Mouse (Mus musculus): Measurements from ENCODE around the gene Gm47791. TPM values are rescaled to one million over a fixed set of nuclear protein-coding genes. Genes with fewer than 3 reads are reported as not detected.

Gm47791 gene
- total RNA-seq, 2 experiments from 2014 or later, result not detected

GRCm38 (mm10) chr1:82785546-82785945 lies 14.5 kb upstream of the Gm47791 start:
- DNase-seq, result no peak

GRCm38 (mm10) chr1:82783559-82783958 lies 12.5 kb upstream of the Gm47791 start:
- no peak for DNase-seq

- DNase-seq, result no peak
Observed at GRCm38 (mm10) chr1:82779388-82779966, 8.4 kb upstream of the Gm47791 start.

- no peak for DNase-seq
Observed at GRCm38 (mm10) chr1:82775293-82775692, 4.2 kb upstream of the Gm47791 start.

- DNase-seq, result no peak
Observed at GRCm38 (mm10) chr1:82773208-82773607, 2.2 kb upstream of the Gm47791 start.

- DNase-seq, result no peak
Observed at GRCm38 (mm10) chr1:82772428-82772827, 1.4 kb upstream of the Gm47791 start.

- DNase-seq, result no peak
Observed at GRCm38 (mm10) chr1:82768269-82768668, 2.8 kb downstream of the Gm47791 start, which contains the start of gene Tm4sf20. TSS of gene Tm4sf20 (minus strand) at chr1:82768461.

- no peak for DNase-seq
Observed at GRCm38 (mm10) chr1:82766641-82767040, 4.4 kb downstream of the Gm47791 start.

GRCm38 (mm10) chr1:82766227-82766626 lies 4.8 kb downstream of the Gm47791 start:
- DNase-seq, result no peak

- DNase-seq, result no peak
Observed at GRCm38 (mm10) chr1:82762274-82762673, 8.8 kb downstream of the Gm47791 start.

GRCm38 (mm10) chr1:82761454-82762169 lies 9.4 kb downstream of the Gm47791 start:
- no peak for DNase-seq

GRCm38 (mm10) chr1:82759520-82759919 lies 11.5 kb downstream of the Gm47791 start:
- DNase-seq, result no peak

GRCm38 (mm10) chr1:82747714-82748452 lies 23.2 kb downstream of the Gm47791 start:
- no peak for DNase-seq

- DNase-seq, result no peak
Observed at GRCm38 (mm10) chr1:82746408-82746807, 24.6 kb downstream of the Gm47791 start.

GRCm38 (mm10) chr1:82743962-82744361 lies 27.1 kb downstream of the Gm47791 start:
- DNase-seq, result peak; percentile 10

- DNase-seq, result no peak
Observed at GRCm38 (mm10) chr1:82741539-82741938, 29.5 kb downstream of the Gm47791 start.

GRCm38 (mm10) chr1:82738066-82738465 lies 33.0 kb downstream of the Gm47791 start:
- no peak for DNase-seq

- DNase-seq, result no peak
Observed at GRCm38 (mm10) chr1:82733357-82733756, 37.7 kb downstream of the Gm47791 start.

GRCm38 (mm10) chr1:82726482-82726881 lies 44.6 kb downstream of the Gm47791 start:
- no peak for DNase-seq

GRCm38 (mm10) chr1:82725875-82726185 lies 45.2 kb downstream of the Gm47791 start:
- DNase-seq, result no peak

- DNase-seq, result no peak
Observed at GRCm38 (mm10) chr1:82725026-82725874, 45.8 kb downstream of the Gm47791 start.

GRCm38 (mm10) chr1:82724339-82725025 lies 46.6 kb downstream of the Gm47791 start, which contains the start of gene Mff:
TSS of gene Mff (plus strand) at chr1:82724890.
- peak; percentile 95 for DNase-seq
